Mouse (Mus musculus) brain, embryonic 14.5 days (tissue): Measurements from ENCODE around the gene Prps1.

Experiments used
- CTCF ChIP-seq: fragments of 200-500 bp; IDR thresholded peaks from 2 replicates; pipeline ENCODE4 v1.5.1; 2012; ENCODE audit warnings: inconsistent platforms, mild to moderate bottlenecking, moderate library complexity, borderline replicate concordance; ENCODE audit not compliant: insufficient read depth, insufficient read length; ENCODE audit errors: extremely low read depth
- POLR2A ChIP-seq: fragments of 200-500 bp; IDR thresholded peaks from 2 replicates; pipeline ENCODE4 v1.6.1; 2012; ENCODE audit warnings: mild to moderate bottlenecking, inconsistent platforms, borderline replicate concordance; ENCODE audit not compliant: poor library complexity, insufficient read depth, insufficient read length, severe bottlenecking; ENCODE audit errors: extremely low read depth

DNA sequence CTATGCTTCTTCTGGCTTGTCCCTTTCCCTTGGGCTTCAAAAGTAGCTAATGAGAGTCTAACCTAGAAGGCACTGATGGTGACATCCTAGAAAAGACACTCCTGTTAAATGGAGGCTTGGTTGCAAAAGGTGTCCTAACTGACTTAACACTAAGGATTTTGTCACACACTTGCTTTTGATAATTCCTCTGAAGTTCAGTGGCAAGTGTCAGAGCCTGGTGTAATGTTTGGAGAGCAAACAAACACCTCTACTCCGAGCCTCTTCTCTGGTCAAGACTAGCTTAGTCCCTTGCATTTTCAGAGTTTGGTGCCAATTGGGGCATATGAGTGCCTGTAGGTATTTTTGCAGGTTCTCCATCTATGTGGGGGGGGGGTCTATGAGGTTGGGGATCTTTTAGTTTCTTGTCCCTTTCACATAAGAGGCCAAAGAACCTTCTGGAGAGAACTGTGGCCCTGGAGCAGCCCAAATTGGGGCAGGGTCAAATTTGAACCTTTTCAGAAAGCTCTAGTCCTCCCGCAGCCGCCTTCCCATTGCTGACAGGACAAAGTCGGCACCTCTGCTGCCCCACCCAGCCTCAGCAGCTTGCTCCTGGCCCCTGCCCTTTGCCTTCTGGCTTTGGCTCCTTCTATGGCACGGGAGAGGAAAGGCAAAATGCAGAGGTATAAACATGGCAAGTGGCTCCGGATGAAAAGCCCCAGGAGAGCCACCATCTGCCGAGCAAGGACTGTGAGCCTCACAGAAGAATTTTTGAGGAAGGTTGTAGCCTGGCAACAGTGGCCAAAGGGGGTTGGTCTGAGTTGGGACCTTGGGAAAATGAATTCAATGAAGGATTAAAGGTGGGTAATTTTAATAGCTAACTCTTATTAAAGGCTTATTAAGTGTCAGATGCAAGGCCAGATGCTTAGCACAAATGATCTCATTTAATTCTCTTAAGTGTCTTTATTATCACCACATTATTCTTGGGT, 55.6 kb downstream of the Prps1 start:
- TF ChIP-seq CTCF (no peak), POLR2A (no peak)
